Mouse (Mus musculus) kidney, adult 2 months (tissue): ENCODE results near the gene Wfdc1.

Experiments used
- CTCF ChIP-seq: fragments of 200-500 bp; conservative IDR thresholded peaks from 2 replicates; pipeline ENCODE4 v1.5.1; 2011; ENCODE audit warnings: low read depth, mild to moderate bottlenecking, control low read depth, low read length, moderate library complexity, mixed read lengths; ENCODE audit not compliant: insufficient read depth, insufficient read length
- POLR2A ChIP-seq: fragments of 200-500 bp; IDR thresholded peaks from one replicate; pipeline ENCODE4 v1.6.1; 2011; ENCODE audit warnings: low read depth, low read length, control low read depth

GRCm38 (mm10) chr8:119699549-119700134, 33.5 kb downstream of the Wfdc1 start, which contains the start of gene Atp2c2:
- no peak for TF ChIP-seq CTCF
- TF ChIP-seq POLR2A = no peak
